Mouse (Mus musculus) cortical plate, adult 2 months (tissue): ENCODE data around the gene Mmp24.

ENCODE experiments used
- CTCF ChIP-seq: fragments of 200-500 bp; IDR thresholded peaks from 2 replicates; pipeline ENCODE4 v1.5.1; 2011; ENCODE audit warnings: mild to moderate bottlenecking, control low read depth, low read length; ENCODE audit not compliant: insufficient read depth; ENCODE audit errors: extremely low read depth
- POLR2A ChIP-seq: fragments of 200-500 bp; IDR thresholded peaks from 2 replicates; pipeline ENCODE4 v1.6.1; 2011; ENCODE audit warnings: mild to moderate bottlenecking, low read length, control low read depth; ENCODE audit not compliant: insufficient read depth; ENCODE audit errors: extremely low read depth

- TF ChIP-seq CTCF: no peak
- no peak for TF ChIP-seq POLR2A
Measured at GRCm38 (mm10) chr2:155812637-155813036, 37.5 kb downstream of the Mmp24 start.
